Mouse (Mus musculus): ENCODE results near the gene Ppp1r26.
"Not testable (repeated sequence)": the region's sequence is repeated elsewhere in the genome, so short reads cannot be mapped to it uniquely, and the experiment has no call there.

DNA sequence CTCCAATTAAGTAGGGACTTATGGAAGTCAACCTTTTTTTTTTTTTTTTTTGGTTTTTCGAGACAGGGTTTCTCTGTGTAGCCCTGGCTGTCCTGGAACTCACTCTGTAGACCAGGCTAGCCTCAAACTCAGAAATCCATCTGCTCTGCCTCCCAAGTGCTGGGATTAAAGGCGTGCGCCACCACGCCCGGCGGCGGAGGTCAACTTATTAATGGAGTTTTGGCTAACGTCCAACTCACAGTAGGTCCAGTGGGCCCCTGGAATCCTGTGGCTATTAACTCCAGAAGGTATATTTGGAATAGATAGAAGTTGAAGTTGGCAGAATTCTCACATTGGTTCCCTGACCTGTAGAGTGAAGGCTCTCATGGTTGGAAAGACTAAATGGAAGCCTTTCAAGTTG, 25.4 kb downstream of the Ppp1r26 start:
- not testable (repeated sequence) for TF ChIP-seq CTCF, EP300 (IDR thresholded peaks at IDR 0.05; ENCODE audit: low read depth)
